Mouse (Mus musculus) lung, adult 2 months (tissue): ENCODE data around the gene Tmem135.

ENCODE experiments used
- CTCF ChIP-seq: fragments of 200-500 bp; IDR thresholded peaks from 2 replicates; pipeline ENCODE4 v1.5.1; 2011; ENCODE audit warnings: mild to moderate bottlenecking, low read length, control low read depth; ENCODE audit not compliant: insufficient read depth
- POLR2A ChIP-seq: fragments of 200-500 bp; IDR thresholded peaks from 2 replicates; pipeline ENCODE4 v1.6.1; 2011; ENCODE audit warnings: low read depth, mild to moderate bottlenecking, control low read depth, low read length, borderline replicate concordance; ENCODE audit errors: extremely low read depth

GRCm38 (mm10) chr7:89267542-89267941 lies 136.5 kb downstream of the Tmem135 start:
- no peak for TF ChIP-seq POLR2A
- TF ChIP-seq CTCF, result no peak
